Mouse (Mus musculus) MEL (cell line): ENCODE measurements around the gene Rabl6. TPM values are rescaled to one million over a fixed set of nuclear protein-coding genes. Genes with fewer than 3 reads are reported as not detected.

Experiments used
- DNase-seq: peaks from one replicate; pipeline ENCODE4 v3.0.0; 2011; ENCODE audit warnings: low read depth, low spot score
- H3K27ac ChIP-seq: 2 replicates; pipeline ENCODE4 v1.5.1; 2012; ENCODE audit warnings: low read depth, mild to moderate bottlenecking, control low read depth, low read length, moderate library complexity; ENCODE audit not compliant: control insufficient read depth
- H3K27me3 ChIP-seq, 2 experiments: fragments of 150-350 bp in 1 of 2; sonication (generic) in 1 of 2; 2 replicates each; pipeline ENCODE4 v1.6.1; 2012; ENCODE audit warnings: low read length in 2 of 2, mild to moderate bottlenecking in 2 of 2, improper control_type of control experiment in 1 of 2, moderate library complexity in 1 of 2; ENCODE audit not compliant: insufficient read depth in 2 of 2, control insufficient read depth in 1 of 2
- H3K36me3 ChIP-seq, 2 experiments: 2 replicates each; pipeline ENCODE4 v1.6.1; 2012 to 2014; ENCODE audit warnings: low read length in 2 of 2, improper control_type of control experiment in 1 of 2, inconsistent platforms in 1 of 2, mild to moderate bottlenecking in 1 of 2; ENCODE audit not compliant: insufficient read depth in 2 of 2, control insufficient read depth in 1 of 2
- H3K4me1 ChIP-seq, 2 experiments: fragments of 150-350 bp in 1 of 2; sonication (generic) in 1 of 2; 2 replicates each; pipeline ENCODE4 v1.6.1; 2012; ENCODE audit warnings: low read length in 2 of 2, improper control_type of control experiment in 1 of 2, mild to moderate bottlenecking in 1 of 2; ENCODE audit not compliant: insufficient read depth in 2 of 2, control insufficient read depth in 1 of 2
- H3K4me3 ChIP-seq, 2 experiments: fragments of 150-350 bp in 1 of 2; sonication (generic) in 1 of 2; 2 replicates each; pipeline ENCODE4 v1.5.1; 2012; ENCODE audit warnings: low read depth in 2 of 2, low read length in 2 of 2, mild to moderate bottlenecking in 2 of 2, moderate library complexity in 2 of 2, control low read depth in 1 of 2, improper control_type of control experiment in 1 of 2; ENCODE audit not compliant: control insufficient read depth in 1 of 2, insufficient read depth in 1 of 2
- H3K79me2 ChIP-seq: 2 replicates; pipeline ENCODE4 v1.6.1; 2012; ENCODE audit warnings: mild to moderate bottlenecking, low read length, moderate library complexity; ENCODE audit not compliant: control insufficient read depth, poor library complexity, insufficient read depth
- H3K9ac ChIP-seq: 2 replicates; pipeline ENCODE4 v1.6.1; 2012; ENCODE audit warnings: low read depth, mild to moderate bottlenecking, control low read depth, low read length, moderate library complexity; ENCODE audit not compliant: control insufficient read depth, poor library complexity, severe bottlenecking
- H3K9me3 ChIP-seq: fragments of 150-350 bp; sonication (generic); replicated peaks from 2 replicates; pipeline ENCODE4 v1.6.1; 2012; ENCODE audit warnings: mild to moderate bottlenecking, low read length, improper control_type of control experiment, moderate library complexity; ENCODE audit not compliant: insufficient read depth
- BHLHE40 ChIP-seq: IDR thresholded peaks from 2 replicates; pipeline ENCODE4 v1.6.1; 2012; ENCODE audit warnings: low read depth, mild to moderate bottlenecking, inconsistent platforms, low read length, improper control_type of control experiment, borderline replicate concordance
- CHD1 ChIP-seq: IDR thresholded peaks from 2 replicates; pipeline ENCODE4 v1.6.1; 2012; ENCODE audit warnings: low read depth, mild to moderate bottlenecking, inconsistent platforms, low read length, improper control_type of control experiment
- CHD2 ChIP-seq: IDR thresholded peaks from 2 replicates; pipeline ENCODE4 v1.6.1; 2011; ENCODE audit warnings: low read length, improper control_type of control experiment
- CTCF ChIP-seq, 3 experiments: IDR thresholded peaks in 2 of 3; conservative IDR thresholded peaks in 1 of 3; 2 replicates each; pipeline ENCODE4 v1.5.1; 2011 to 2012; ENCODE audit warnings: low read length in 3 of 3, low read depth in 2 of 3, mild to moderate bottlenecking in 2 of 3, improper control_type of control experiment in 1 of 3, inconsistent platforms in 1 of 3, mixed read lengths in 1 of 3, moderate library complexity in 1 of 3; ENCODE audit not compliant: control insufficient read depth in 1 of 3, insufficient read depth in 1 of 3, poor library complexity in 1 of 3, severe bottlenecking in 1 of 3
- EP300 ChIP-seq, 2 experiments: IDR thresholded peaks; 2 replicates each; pipeline ENCODE4 v1.6.1; 2011; ENCODE audit warnings: improper control_type of control experiment in 2 of 2, low read length in 2 of 2, low read depth in 1 of 2, mild to moderate bottlenecking in 1 of 2
- GABPA ChIP-seq: IDR thresholded peaks from 2 replicates; pipeline ENCODE4 v1.6.1; 2012; ENCODE audit warnings: low read depth, mild to moderate bottlenecking, inconsistent platforms, low read length, improper control_type of control experiment, moderate library complexity
- GATA1 ChIP-seq: IDR thresholded peaks from 2 replicates; pipeline ENCODE4 v1.6.1; 2011; ENCODE audit warnings: low read depth, low read length, improper control_type of control experiment
- HCFC1 ChIP-seq: IDR thresholded peaks from 2 replicates; pipeline ENCODE4 v1.6.1; 2012; ENCODE audit warnings: low read depth, mild to moderate bottlenecking, inconsistent platforms, low read length, improper control_type of control experiment, moderate library complexity
- MAFK ChIP-seq: IDR thresholded peaks from 2 replicates; pipeline ENCODE4 v1.6.1; 2011; ENCODE audit warnings: low read depth, mild to moderate bottlenecking, low read length, improper control_type of control experiment, borderline replicate concordance
- MEF2A ChIP-seq: IDR thresholded peaks from 2 replicates; pipeline ENCODE4 v1.6.1; 2014; ENCODE audit warnings: low read depth, mild to moderate bottlenecking, inconsistent platforms, low read length, improper control_type of control experiment; ENCODE audit not compliant: poor library complexity, insufficient replicate concordance, severe bottlenecking; ENCODE audit errors: extremely low read depth
- MYB ChIP-seq: IDR thresholded peaks from 2 replicates; pipeline ENCODE4 v1.6.1; 2011; ENCODE audit warnings: mild to moderate bottlenecking, low read depth, low read length, improper control_type of control experiment
- NRF1 ChIP-seq: IDR thresholded peaks from 2 replicates; pipeline ENCODE4 v1.6.1; 2014; ENCODE audit warnings: low read depth, mild to moderate bottlenecking, inconsistent platforms, low read length, improper control_type of control experiment, moderate library complexity; ENCODE audit not compliant: poor library complexity, insufficient read depth, severe bottlenecking
- POLR2A ChIP-seq, 2 experiments: IDR thresholded peaks; 2 replicates each; pipeline ENCODE4 v1.6.1; 2011 to 2012; ENCODE audit warnings: low read length in 2 of 2, mild to moderate bottlenecking in 2 of 2, control low read depth in 1 of 2, improper control_type of control experiment in 1 of 2, low read depth in 1 of 2, moderate library complexity in 1 of 2; ENCODE audit not compliant: control insufficient read depth in 1 of 2, insufficient read depth in 1 of 2, poor library complexity in 1 of 2
- POLR2AphosphoS2 ChIP-seq: IDR thresholded peaks from 2 replicates; pipeline ENCODE4 v1.6.1; 2011; ENCODE audit warnings: low read length, improper control_type of control experiment
- RCOR1 ChIP-seq: IDR thresholded peaks from 2 replicates; pipeline ENCODE4 v1.6.1; 2012; ENCODE audit warnings: low read depth, mild to moderate bottlenecking, inconsistent platforms, low read length, improper control_type of control experiment
- SIN3A ChIP-seq: IDR thresholded peaks from 2 replicates; pipeline ENCODE4 v1.6.1; 2012; ENCODE audit warnings: low read length, improper control_type of control experiment, inconsistent platforms
- TAL1 ChIP-seq: IDR thresholded peaks from 2 replicates; pipeline ENCODE4 v1.6.1; 2012; ENCODE audit warnings: mild to moderate bottlenecking, inconsistent platforms, low read length, moderate library complexity, mixed read lengths
- TBP ChIP-seq: IDR thresholded peaks from 2 replicates; pipeline ENCODE4 v1.8.0; 2011; ENCODE audit warnings: low read depth, low read length, improper control_type of control experiment
- USF1 ChIP-seq: IDR thresholded peaks from 2 replicates; pipeline ENCODE4 v1.6.1; 2014; ENCODE audit warnings: low read depth, mild to moderate bottlenecking, inconsistent platforms, low read length, improper control_type of control experiment, moderate library complexity
- ZKSCAN1 ChIP-seq: IDR thresholded peaks from 2 replicates; pipeline ENCODE4 v1.6.1; 2012; ENCODE audit warnings: low read depth, mild to moderate bottlenecking, inconsistent platforms, low read length, improper control_type of control experiment, moderate library complexity
- ZNF384 ChIP-seq: IDR thresholded peaks from 2 replicates; pipeline ENCODE4 v1.6.1; 2012; ENCODE audit warnings: low read depth, mild to moderate bottlenecking, inconsistent platforms, low read length, improper control_type of control experiment
- polyA plus RNA-seq, 2 experiments: library from polyadenylated mRNA; stranded (reverse) in 1 of 2; unstranded in 1 of 2; fragments of >175 nt in 1 of 2; fragments of >200 nt in 1 of 2; gene quantifications; 2 replicates each; pipeline versions ENCODE4 v1.2.1 to v1.2.4; 2012; ENCODE audit warnings: low replicate concordance in 2 of 2, low read depth in 1 of 2; ENCODE audit not compliant: insufficient read length in 2 of 2, insufficient read depth in 1 of 2, missing spikeins in 1 of 2
- total RNA-seq: library from RNA; depleted of rRNA; stranded (reverse); fragments of 300-350 nt; gene quantifications from 2 replicates; pipeline ENCODE4 v1.2.3, GENCODE M21; 2012

Rabl6 gene
- total and polyA plus RNA-seq, 3 experiments, result 76.9 to 104 (median 84.7) TPM

GRCm38 (mm10) chr2:25584856-25585255 lies 23.5 kb downstream of the Rabl6 start:
- no peak overlapping the region for H3K4me3 ChIP-seq
- TF ChIP-seq POLR2AphosphoS2 (no peak), MEF2A (no peak), EP300 (IDR thresholded peaks at IDR 0.05; ENCODE audit: low read depth in 1 of 2, low read length in 2 of 2) (no peak), CTCF (IDR thresholded peaks at IDR 0.05 in 2 of 3, conservative IDR thresholded peaks at IDR 0.05 in 1 of 3; ENCODE audit: control insufficient read depth in 1 of 3, insufficient read depth in 1 of 3, low read depth in 2 of 3, low read length in 3 of 3, poor library complexity in 1 of 3, severe bottlenecking in 1 of 3) (no peak), CHD2 (no peak), HCFC1 (no peak), TBP (no peak), ZNF384 (no peak), POLR2A (IDR thresholded peaks at IDR 0.05; ENCODE audit: control insufficient read depth in 1 of 2, insufficient read depth in 1 of 2, low read depth in 1 of 2, low read length in 2 of 2, poor library complexity in 1 of 2) (no peak), ZKSCAN1 (no peak), SIN3A (no peak), MAFK (no peak), MYB (no peak), TAL1 (no peak), RCOR1 (no peak), GATA1 (no peak), NRF1 (no peak)
- H3K9me3 ChIP-seq, result no peaks in the 10 kb centered on the region
- DNase-seq, result no peak
- peaks cover 3 to 7% of the 10 kb centered on the region in 2 experiments for H3K36me3 ChIP-seq
- no peaks in the 10 kb centered on the region for H3K27me3 ChIP-seq
- no peak overlapping the region for H3K27ac ChIP-seq
- H3K79me2 ChIP-seq, result no peaks in the 10 kb centered on the region
- peaks cover 0 to 10% of the 10 kb centered on the region in 2 experiments; a peak in 2 of 4 replicates for H3K4me1 ChIP-seq
- no peak overlapping the region for H3K9ac ChIP-seq

GRCm38 (mm10) chr2:25584152-25584551 lies 24.2 kb downstream of the Rabl6 start:
- no peak for DNase-seq
- no peaks in the 10 kb centered on the region for H3K27me3 ChIP-seq
- no peak overlapping the region for H3K27ac ChIP-seq
- H3K9me3 ChIP-seq, result no peaks in the 10 kb centered on the region
- H3K4me3 ChIP-seq, result no peak overlapping the region
- no peaks in the 10 kb centered on the region for H3K79me2 ChIP-seq
- TF ChIP-seq GABPA (no peak), BHLHE40 (no peak), RCOR1 (no peak), CHD1 (no peak), POLR2A (IDR thresholded peaks at IDR 0.05; ENCODE audit: control insufficient read depth in 1 of 2, insufficient read depth in 1 of 2, low read depth in 1 of 2, low read length in 2 of 2, poor library complexity in 1 of 2) (no peak), HCFC1 (no peak), USF1 (no peak), MAFK (no peak)
- H3K4me1 ChIP-seq, result peaks cover 0 to 10% of the 10 kb centered on the region in 2 experiments; a peak in 2 of 4 replicates
- H3K36me3 ChIP-seq, result peaks cover 3 to 7% of the 10 kb centered on the region in 2 experiments
- H3K9ac ChIP-seq, result no peak overlapping the region
